Mouse (Mus musculus) heart, postnatal 0 days (tissue): ENCODE results near the gene Lhcgr. TPM values are rescaled to one million over a fixed set of nuclear protein-coding genes. Genes with fewer than 3 reads are reported as not detected.

Experiments
- ATAC-seq: fragments of 200-750 bp; cut with Nextera tagmentation; 2 replicates; pipeline ENCODE4 v1.8.0; 2017; ENCODE audit warnings: low read depth, moderate number of reproducible peaks, moderate library complexity; ENCODE audit not compliant: insufficient read depth
- DNase-seq: peaks from one replicate; pipeline ENCODE4 v3.0.0-alpha.2; 2016; ENCODE audit warnings: low spot score
- H3K27ac ChIP-seq: fragments of 300-500 bp; sonication (generic); 2 replicates; pipeline ENCODE4 v1.5.1; 2014; ENCODE audit warnings: low read depth, mild to moderate bottlenecking
- H3K27me3 ChIP-seq: fragments of 300-500 bp; sonication (generic); 2 replicates; pipeline ENCODE4 v1.6.1; 2014; ENCODE audit warnings: low read length, mixed read lengths; ENCODE audit not compliant: control insufficient read depth, insufficient read depth
- H3K36me3 ChIP-seq: fragments of 300-500 bp; sonication (generic); replicated peaks from 2 replicates; pipeline ENCODE4 v1.6.1; 2014; ENCODE audit warnings: low read length, mixed read lengths; ENCODE audit not compliant: control insufficient read depth, insufficient read depth
- H3K4me1 ChIP-seq: fragments of 300-500 bp; sonication (generic); 2 replicates; pipeline ENCODE4 v1.6.1; 2014; ENCODE audit warnings: antibody characterized with exemption; ENCODE audit not compliant: control insufficient read depth, insufficient read depth
- H3K4me2 ChIP-seq: fragments of 300-500 bp; sonication (generic); 2 replicates; pipeline ENCODE4 v1.6.1; 2014; ENCODE audit warnings: low read depth, mild to moderate bottlenecking, low read length, moderate library complexity
- H3K4me3 ChIP-seq: fragments of 300-500 bp; sonication (generic); 2 replicates; pipeline ENCODE4 v1.5.1; 2014; ENCODE audit warnings: low read depth, low read length
- H3K9ac ChIP-seq: fragments of 300-500 bp; sonication (generic); replicated peaks from 2 replicates; pipeline ENCODE4 v1.6.1; 2014; ENCODE audit warnings: low read depth, low read length, mixed read lengths
- H3K9me3 ChIP-seq: fragments of 300-500 bp; sonication (generic); replicated peaks from 2 replicates; pipeline ENCODE4 v1.6.1; 2016; ENCODE audit warnings: low read length; ENCODE audit not compliant: control insufficient read depth
- CTCF ChIP-seq: IDR thresholded peaks from 2 replicates; pipeline ENCODE4 v1.5.1; 2016; ENCODE audit warnings: antibody characterized with exemption, control low read depth, low read depth
- EP300 ChIP-seq: IDR thresholded peaks from 2 replicates; pipeline ENCODE4 v1.6.1; 2016; ENCODE audit warnings: antibody characterized with exemption, low read depth
- WGBS: fragments of 180-500 bp; shearing (Covaris S2); extraction: QIAGEN DNeasy Blood & Tissue Kit; methylation state at CpG from one replicate; pipeline ENCODE4 v1.1.7; 2014; 5-methylcytosine and 5-hydroxymethylcytosine counted together
- polyA plus RNA-seq: library from polyadenylated mRNA; unstranded; fragments of >200 nt; fragmentation: Nextera tagmentation; extraction: Ambion mirVana; gene quantifications from 2 replicates; pipeline ENCODE4 v1.2.1, GENCODE M21; 2015
- total RNA-seq: library from RNA; depleted of rRNA; stranded (reverse); fragments of >200 nt; gene quantifications from 2 replicates; pipeline ENCODE4 v1.2.3, GENCODE M21; 2014; ENCODE audit warnings: low replicate concordance

Gene Lhcgr
- total and polyA plus RNA-seq, 2 experiments from 2014 or later = 0.10 TPM; not detected in 1

- H3K4me1 ChIP-seq = 0 out of 2 replicates have a peak, but pooled peaks cover 3% of the 10 kb centered on the region
- no peaks in the 10 kb centered on the region for H3K36me3 ChIP-seq
- H3K4me3 ChIP-seq = no peak overlapping the region
- no peak overlapping the region for H3K27ac ChIP-seq
- ATAC-seq (no peak), DNase-seq (no peak)
- no peak overlapping the region for H3K4me2 ChIP-seq
- no peaks in the 10 kb centered on the region for H3K27me3 ChIP-seq
- 67% methylated on average over 2 of the region's 2 CpGs for WGBS
- no peak overlapping the region for H3K9ac ChIP-seq
- TF ChIP-seq EP300 = no peak
- TF ChIP-seq CTCF = no peak
- H3K9me3 ChIP-seq = no peaks in the 10 kb centered on the region
Measured at GRCm38 (mm10) chr17:88790680-88791079, 1.1 kb downstream of the Lhcgr start.

DNA sequence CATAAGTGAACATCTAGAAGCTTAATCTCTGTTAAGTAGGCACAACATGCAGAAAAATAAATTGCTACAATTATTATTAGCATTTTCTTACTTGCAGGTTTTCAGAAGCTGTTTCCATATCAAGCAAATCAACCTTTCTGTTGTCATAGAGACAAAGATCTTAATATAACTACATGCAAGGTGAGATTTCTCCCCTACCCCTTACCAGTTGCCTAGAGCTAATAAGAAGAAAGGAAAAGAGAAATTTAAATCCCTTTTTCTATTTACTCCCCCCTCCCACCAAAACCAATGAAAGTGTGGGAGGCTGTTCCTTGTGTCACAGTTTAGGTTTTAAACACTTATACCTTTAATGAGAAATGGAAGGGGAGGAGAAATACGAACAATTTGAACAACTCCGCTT lies 3.4 kb downstream of the Lhcgr start:
- Histone ChIP-seq H3K4me3 (no peak overlapping the region), H3K9me3 (no peaks in the 10 kb centered on the region), H3K4me1 (0 out of 2 replicates have a peak, but pooled peaks cover 3% of the 10 kb centered on the region), H3K36me3 (no peaks in the 10 kb centered on the region), H3K4me2 (no peak overlapping the region), H3K27me3 (no peaks in the 10 kb centered on the region), H3K27ac (no peak overlapping the region), H3K9ac (no peak overlapping the region)
- TF ChIP-seq CTCF = no peak
- TF ChIP-seq EP300 = no peak
- ATAC-seq (no peak), DNase-seq (no peak)
- WGBS = 72% methylated on average over 2 of the region's 2 CpGs

DNA sequence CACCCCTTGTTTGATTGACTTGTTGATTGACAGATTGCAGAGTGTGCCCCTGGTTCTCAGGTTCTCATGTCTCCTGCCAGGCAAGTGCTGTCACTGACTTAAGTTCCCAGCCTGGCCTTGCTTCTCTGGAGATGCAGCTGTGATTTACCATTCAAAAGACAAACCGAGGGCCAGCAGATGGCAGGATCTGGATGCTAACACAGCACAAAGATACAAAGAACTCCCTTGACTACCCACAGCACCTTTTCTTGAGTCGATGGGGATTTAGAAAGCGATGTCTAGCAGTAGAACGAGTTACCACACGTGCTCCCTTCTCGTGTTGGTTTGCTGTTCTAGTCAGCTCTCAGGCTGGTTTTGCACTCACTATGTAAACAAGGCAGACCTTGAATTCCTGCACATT lies 4.9 kb downstream of the Lhcgr start:
- WGBS = 60% methylated on average over 6 of the region's 6 CpGs

DNA sequence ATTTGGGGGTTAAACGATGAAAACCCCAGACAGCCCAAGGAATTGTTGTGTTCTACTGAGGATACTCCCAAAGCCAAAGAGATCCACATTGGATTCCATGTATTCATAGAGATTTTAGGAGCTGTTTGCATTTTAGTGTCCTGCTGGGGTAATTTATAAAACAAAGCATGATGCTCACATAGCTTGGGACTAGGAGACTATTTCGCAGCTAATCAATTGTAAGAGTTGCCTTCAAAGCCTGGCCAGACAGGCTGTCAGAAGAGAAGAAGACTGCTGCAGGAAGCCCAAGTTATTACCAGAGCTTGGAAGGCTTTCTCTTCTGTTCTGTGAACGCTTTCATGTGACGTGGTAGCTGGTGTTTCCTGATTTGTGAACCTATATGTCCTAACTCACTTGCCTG lies 5.4 kb downstream of the Lhcgr start:
- H3K27ac ChIP-seq = no peak overlapping the region
- H3K4me2 ChIP-seq = no peak overlapping the region
- H3K4me1 ChIP-seq = no peaks in the 10 kb centered on the region
- H3K4me3 ChIP-seq = no peak overlapping the region
- H3K9ac ChIP-seq = no peak overlapping the region
- no peaks in the 10 kb centered on the region for H3K36me3 ChIP-seq
- no peaks in the 10 kb centered on the region for H3K27me3 ChIP-seq
- ATAC-seq (no peak), DNase-seq (no peak)
- 74% methylated on average over 4 of the region's 4 CpGs for WGBS
- TF ChIP-seq CTCF (no peak), EP300 (no peak)
- H3K9me3 ChIP-seq = no peaks in the 10 kb centered on the region

More for the DNA sequence above, 4.9 kb downstream of the Lhcgr start:
- Histone ChIP-seq H3K9ac (no peak overlapping the region), H3K4me3 (no peak overlapping the region), H3K27ac (no peak overlapping the region), H3K4me1 (0 out of 2 replicates have a peak, but pooled peaks cover 3% of the 10 kb centered on the region), H3K27me3 (no peaks in the 10 kb centered on the region), H3K36me3 (no peaks in the 10 kb centered on the region), H3K4me2 (no peak overlapping the region), H3K9me3 (no peaks in the 10 kb centered on the region)
- TF ChIP-seq CTCF = no peak
- no peak for TF ChIP-seq EP300
- DNase-seq (no peak), ATAC-seq (no peak)

GRCm38 (mm10) chr17:88779148-88779547 lies 12.6 kb downstream of the Lhcgr start:
- no peak for ATAC-seq
- 25% methylated on average over 3 of the region's 3 CpGs for WGBS

GRCm38 (mm10) chr17:88774103-88774526 lies 17.7 kb downstream of the Lhcgr start:
- H3K27ac ChIP-seq = no peak overlapping the region
- TF ChIP-seq EP300 (no peak), CTCF (no peak)
- H3K4me3 ChIP-seq = no peak overlapping the region
- no peaks in the 10 kb centered on the region for H3K36me3 ChIP-seq
- no peaks in the 10 kb centered on the region for H3K9me3 ChIP-seq
- no peak overlapping the region for H3K9ac ChIP-seq
- no peaks in the 10 kb centered on the region for H3K27me3 ChIP-seq
- 54% methylated on average over 9 of the region's 9 CpGs for WGBS
- DNase-seq (no peak), ATAC-seq (no peak)
- H3K4me1 ChIP-seq = no peaks in the 10 kb centered on the region
- no peak overlapping the region for H3K4me2 ChIP-seq

More at GRCm38 (mm10) chr17:88779148-88779547, 12.6 kb downstream of the Lhcgr start:
- DNase-seq = no peak
- no peak overlapping the region for H3K4me3 ChIP-seq
- no peak overlapping the region for H3K27ac ChIP-seq
- no peaks in the 10 kb centered on the region for H3K9me3 ChIP-seq
- no peaks in the 10 kb centered on the region for H3K27me3 ChIP-seq
- H3K4me2 ChIP-seq = no peak overlapping the region
- H3K36me3 ChIP-seq = no peaks in the 10 kb centered on the region
- TF ChIP-seq CTCF (no peak), EP300 (no peak)
- no peaks in the 10 kb centered on the region for H3K4me1 ChIP-seq
- H3K9ac ChIP-seq = no peak overlapping the region
